Mouse (Mus musculus) olfactory bulb, adult 2 months (tissue): ENCODE results near the gene Zfand2b.

Experiments
- CTCF ChIP-seq: fragments of 200-500 bp; IDR thresholded peaks from 2 replicates; pipeline ENCODE4 v1.5.1; 2012; ENCODE audit warnings: low read depth, mild to moderate bottlenecking, low read length, moderate library complexity; ENCODE audit not compliant: insufficient read depth
- POLR2A ChIP-seq: fragments of 200-500 bp; IDR thresholded peaks from 2 replicates; pipeline ENCODE4 v1.6.1; 2012; ENCODE audit warnings: mild to moderate bottlenecking, low read depth, low read length, moderate library complexity; ENCODE audit not compliant: insufficient read depth

DNA sequence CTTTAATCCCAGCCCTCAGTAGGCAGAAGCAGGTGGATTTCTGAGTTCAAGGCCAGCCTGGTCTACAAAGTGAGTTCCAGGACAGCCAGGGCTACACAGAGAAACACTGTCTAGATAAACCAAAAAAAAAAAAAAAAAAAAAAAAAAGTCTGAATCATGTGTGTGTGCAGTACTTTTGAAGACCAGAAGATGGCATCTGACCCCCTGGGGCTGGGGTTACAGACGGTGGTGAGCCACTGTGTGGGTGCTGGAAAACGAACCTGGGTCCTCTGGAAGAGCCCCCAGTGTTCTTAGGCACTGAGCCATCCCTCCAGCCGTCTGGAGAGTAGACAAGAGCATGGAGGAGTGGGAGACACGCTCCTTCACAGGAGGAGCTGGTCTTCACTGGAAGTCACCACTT, 13.7 kb downstream of the Zfand2b start:
- TF ChIP-seq POLR2A: no peak
- no peak; the same call in 1 of the 2 replicates for TF ChIP-seq CTCF
